Mouse (Mus musculus): ENCODE data around the gene Emg1. TPM values are rescaled to one million over a fixed set of nuclear protein-coding genes. Genes with fewer than 3 reads are reported as not detected.

Gene Emg1
- polyA plus RNA-seq, 1 experiment = 153 TPM

- Histone ChIP-seq H3K36me3 (replicated peaks; ENCODE audit: low read length) (peaks cover 36% of the 10 kb centered on the region), H3K27me3 (replicated peaks) (no peaks in the 10 kb centered on the region), H3K4me1 (peaks cover 78% of the 10 kb centered on the region), H3K4me3 (replicated peaks) (peak within 1 kb of the TSS; percentile 97), H3K9me3 (no peaks in the 10 kb centered on the region)
- TF ChIP-seq FLI1 (IDR thresholded peaks at IDR 0.05; ENCODE audit: low read length) = peak; percentile 56; the same call in 1 of the 2 replicates
- TF ChIP-seq GATA1 (IDR thresholded peaks at IDR 0.05; ENCODE audit: borderline replicate concordance, low read length) = no peak
Observed at GRCm38 (mm10) chr6:124740888-124741761, 29.1 kb upstream of the Emg1 start, which contains the start of gene Grcc10. TSS of gene Grcc10 (minus strand) at chr6:124741374.

GRCm38 (mm10) chr6:124740211-124740887 lies 28.4 kb upstream of the Emg1 start:
- peaks cover 73% of the 10 kb centered on the region for H3K4me1 ChIP-seq
- TF ChIP-seq GATA1 (IDR thresholded peaks at IDR 0.05; ENCODE audit: borderline replicate concordance, low read length) (no peak), FLI1 (IDR thresholded peaks at IDR 0.05; ENCODE audit: low read length) (no peak)
- peak overlapping the region; percentile 97 for H3K4me3 ChIP-seq (replicated peaks)

GRCm38 (mm10) chr6:124739231-124739796 lies 27.3 kb upstream of the Emg1 start:
- peaks cover 30% of the 10 kb centered on the region for H3K36me3 ChIP-seq (replicated peaks; ENCODE audit: low read length)
- H3K9me3 ChIP-seq = no peaks in the 10 kb centered on the region
- TF ChIP-seq GATA1 (IDR thresholded peaks at IDR 0.05; ENCODE audit: borderline replicate concordance, low read length) (no peak), FLI1 (IDR thresholded peaks at IDR 0.05; ENCODE audit: low read length) (no peak)
- H3K4me1 ChIP-seq = peaks cover 67% of the 10 kb centered on the region
- H3K4me3 ChIP-seq (replicated peaks) = peak overlapping the region; percentile 42
- no peaks in the 10 kb centered on the region for H3K27me3 ChIP-seq (replicated peaks)

More at GRCm38 (mm10) chr6:124740211-124740887, 28.4 kb upstream of the Emg1 start:
- H3K27me3 ChIP-seq (replicated peaks) = no peaks in the 10 kb centered on the region
- peaks cover 36% of the 10 kb centered on the region for H3K36me3 ChIP-seq (replicated peaks; ENCODE audit: low read length)
- H3K9me3 ChIP-seq = no peaks in the 10 kb centered on the region

- Histone ChIP-seq H3K9me3 (no peaks in the 10 kb centered on the region), H3K36me3 (replicated peaks; ENCODE audit: low read length) (peaks cover 27% of the 10 kb centered on the region), H3K4me3 (replicated peaks) (peak within 1 kb of the TSS; percentile 42), H3K4me1 (peaks cover 71% of the 10 kb centered on the region), H3K27me3 (replicated peaks) (no peaks in the 10 kb centered on the region)
- TF ChIP-seq GATA1 (IDR thresholded peaks at IDR 0.05; ENCODE audit: borderline replicate concordance, low read length) = no peak
- TF ChIP-seq FLI1 (IDR thresholded peaks at IDR 0.05; ENCODE audit: low read length) = no peak
Observed at GRCm38 (mm10) chr6:124738511-124739023, 26.6 kb upstream of the Emg1 start, which contains the start of gene Ptpn6. TSS of gene Ptpn6 (minus strand) at chr6:124738714.

- H3K36me3 ChIP-seq (replicated peaks; ENCODE audit: low read length) = peaks cover 17% of the 10 kb centered on the region
- TF ChIP-seq GATA1 (IDR thresholded peaks at IDR 0.05; ENCODE audit: borderline replicate concordance, low read length) (no peak), FLI1 (IDR thresholded peaks at IDR 0.05; ENCODE audit: low read length) (no peak)
- H3K4me3 ChIP-seq (replicated peaks) = no peak overlapping the region
- H3K4me1 ChIP-seq = peaks cover 73% of the 10 kb centered on the region
- H3K9me3 ChIP-seq = no peaks in the 10 kb centered on the region
- no peaks in the 10 kb centered on the region for H3K27me3 ChIP-seq (replicated peaks)
Observed at GRCm38 (mm10) chr6:124737040-124737439, 25.1 kb upstream of the Emg1 start.

GRCm38 (mm10) chr6:124734417-124734816 lies 22.4 kb upstream of the Emg1 start:
- Histone ChIP-seq H3K4me3 (replicated peaks) (no peak overlapping the region), H3K36me3 (replicated peaks; ENCODE audit: low read length) (peaks cover 33% of the 10 kb centered on the region), H3K4me1 (peaks cover 81% of the 10 kb centered on the region), H3K27me3 (replicated peaks) (no peaks in the 10 kb centered on the region), H3K9me3 (no peaks in the 10 kb centered on the region)
- TF ChIP-seq FLI1 (IDR thresholded peaks at IDR 0.05; ENCODE audit: low read length) = no peak
- TF ChIP-seq GATA1 (IDR thresholded peaks at IDR 0.05; ENCODE audit: borderline replicate concordance, low read length) = no peak

- Histone ChIP-seq H3K27me3 (replicated peaks) (no peaks in the 10 kb centered on the region), H3K4me1 (peaks cover 81% of the 10 kb centered on the region)
Observed at GRCm38 (mm10) chr6:124732476-124733370, 20.7 kb upstream of the Emg1 start.

GRCm38 (mm10) chr6:124731038-124731437 lies 19.1 kb upstream of the Emg1 start:
- H3K4me1 ChIP-seq = peaks cover 77% of the 10 kb centered on the region
- H3K4me3 ChIP-seq (replicated peaks) = peak overlapping the region; percentile 90
- H3K36me3 ChIP-seq (replicated peaks; ENCODE audit: low read length) = peaks cover 47% of the 10 kb centered on the region
- TF ChIP-seq GATA1 (IDR thresholded peaks at IDR 0.05; ENCODE audit: borderline replicate concordance, low read length) (no peak), FLI1 (IDR thresholded peaks at IDR 0.05; ENCODE audit: low read length) (no peak)
- no peaks in the 10 kb centered on the region for H3K9me3 ChIP-seq
- H3K27me3 ChIP-seq (replicated peaks) = no peaks in the 10 kb centered on the region

More at GRCm38 (mm10) chr6:124732476-124733370, 20.7 kb upstream of the Emg1 start:
- TF ChIP-seq GATA1 (IDR thresholded peaks at IDR 0.05; ENCODE audit: borderline replicate concordance, low read length) = no peak
- no peak for TF ChIP-seq FLI1 (IDR thresholded peaks at IDR 0.05; ENCODE audit: low read length)
- Histone ChIP-seq H3K36me3 (replicated peaks; ENCODE audit: low read length) (peaks cover 35% of the 10 kb centered on the region), H3K9me3 (no peaks in the 10 kb centered on the region), H3K4me3 (replicated peaks) (peak overlapping the region; percentile 90)

Measured in megakaryocyte, embryonic 14.5 days (primary cell).